Mouse (Mus musculus): ENCODE data around the gene Wnt2. TPM values are rescaled to one million over a fixed set of nuclear protein-coding genes. Genes with fewer than 3 reads are reported as not detected.

Gene Wnt2
- polyA plus RNA-seq, 2 experiments, result 4.3 to 6.8 TPM

DNA sequence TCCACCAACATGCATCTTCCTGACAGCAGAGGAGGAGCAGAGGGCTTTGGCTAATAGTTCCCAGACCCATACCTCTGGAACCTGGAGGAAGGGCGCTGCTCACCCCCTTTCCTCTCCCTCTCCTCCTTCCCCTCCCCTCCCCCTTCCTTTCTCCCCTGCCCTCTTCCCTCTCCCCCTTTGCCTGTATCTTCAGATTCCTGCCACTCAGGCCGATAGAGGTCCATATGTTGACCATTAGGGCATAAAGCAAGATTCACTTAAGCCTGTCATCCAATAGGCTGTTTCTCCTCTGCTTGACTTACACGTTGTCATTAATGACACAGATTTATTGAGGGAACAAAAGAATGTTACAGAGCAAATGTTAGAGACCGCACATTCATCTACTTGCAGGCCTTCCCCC, 31.9 kb downstream of the Wnt2 start:
- no peak overlapping the region for H3K4me2 ChIP-seq (replicated peaks; ENCODE audit: low read depth, low read length, severe bottlenecking)
- no peaks in the 10 kb centered on the region for H3K9me3 ChIP-seq (ENCODE audit: control insufficient read depth, low read length)
- no peak overlapping the region for H3K27ac ChIP-seq (replicated peaks; ENCODE audit: low read depth, low read length)
- no peaks in the 10 kb centered on the region for H3K27me3 ChIP-seq (ENCODE audit: control insufficient read depth, insufficient read depth, low read length)
- DNase-seq (ENCODE audit: low spot score) (no peak), ATAC-seq (ENCODE audit: low FRiP score, low read depth) (no peak)
- no peak for TF ChIP-seq POLR2A (IDR thresholded peaks at IDR 0.05; ENCODE audit: borderline replicate concordance, extremely low read depth, insufficient read depth, insufficient read length)
- H3K9ac ChIP-seq (ENCODE audit: low read depth, low read length, severe bottlenecking), result no peak overlapping the region
- WGBS, result 21% methylated on average over 4 of the region's 4 CpGs
- no peak overlapping the region for H3K4me3 ChIP-seq (replicated peaks; ENCODE audit: low read length)
- H3K4me1 ChIP-seq (ENCODE audit: control insufficient read depth, insufficient read depth, low read length), result no peaks in the 10 kb centered on the region
- H3K36me3 ChIP-seq (ENCODE audit: control insufficient read depth, insufficient read depth, low read length), result no peaks in the 10 kb centered on the region

DNA sequence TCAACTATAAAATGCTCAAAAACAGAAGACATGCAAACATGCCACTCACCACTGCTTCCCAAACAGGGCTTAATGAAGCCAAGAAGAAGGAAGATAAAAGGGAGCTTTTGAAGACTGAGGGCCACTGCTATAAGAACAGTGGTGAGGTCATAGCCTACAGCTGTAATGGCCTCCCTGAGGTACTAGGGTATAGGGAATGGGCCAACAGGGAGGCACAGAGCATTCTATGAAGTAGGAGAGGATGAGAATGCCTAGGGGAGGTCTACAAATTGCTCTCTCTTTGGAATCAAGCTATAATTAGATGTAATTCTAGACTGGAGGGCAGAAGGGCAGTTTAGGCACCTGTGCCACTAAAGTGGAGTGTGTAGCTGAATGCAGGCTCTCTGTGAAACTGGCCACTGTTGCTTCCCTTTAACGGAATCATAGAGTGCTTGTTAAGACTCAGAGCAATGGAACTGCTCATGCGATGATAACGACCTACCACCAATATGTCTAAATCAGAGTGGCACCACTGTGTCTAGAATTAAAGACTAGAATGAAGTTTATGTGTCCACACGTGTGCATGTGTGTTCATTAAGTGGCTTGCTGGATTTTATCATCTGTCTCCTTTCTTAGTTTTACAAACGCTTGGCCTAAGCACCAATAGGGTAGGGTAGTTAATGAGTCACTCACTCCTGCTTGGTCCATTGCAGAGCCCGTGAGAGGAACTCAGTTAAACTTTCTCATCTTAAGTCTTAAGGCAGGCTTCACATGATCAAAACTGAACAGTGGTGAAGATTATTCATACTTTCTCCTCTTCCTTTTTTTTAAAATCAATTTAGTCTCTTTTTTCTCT, 35.2 kb downstream of the Wnt2 start:
- no peak overlapping the region for H3K9ac ChIP-seq (ENCODE audit: low read depth, low read length, severe bottlenecking)
- DNase-seq (ENCODE audit: low spot score) (no peak), ATAC-seq (ENCODE audit: low FRiP score, low read depth) (no peak)
- no peak overlapping the region for H3K27ac ChIP-seq (replicated peaks; ENCODE audit: low read depth, low read length)
- H3K4me2 ChIP-seq (replicated peaks; ENCODE audit: low read depth, low read length, severe bottlenecking), result no peak overlapping the region
- no peaks in the 10 kb centered on the region for H3K36me3 ChIP-seq (ENCODE audit: control insufficient read depth, insufficient read depth, low read length)
- no peaks in the 10 kb centered on the region for H3K9me3 ChIP-seq (ENCODE audit: control insufficient read depth, low read length)
- no peak for TF ChIP-seq POLR2A (IDR thresholded peaks at IDR 0.05; ENCODE audit: borderline replicate concordance, extremely low read depth, insufficient read depth, insufficient read length)
- H3K4me1 ChIP-seq (ENCODE audit: control insufficient read depth, insufficient read depth, low read length), result no peaks in the 10 kb centered on the region
- H3K4me3 ChIP-seq (replicated peaks; ENCODE audit: low read length), result no peak overlapping the region
- no peaks in the 10 kb centered on the region for H3K27me3 ChIP-seq (ENCODE audit: control insufficient read depth, insufficient read depth, low read length)
- WGBS, result 42% methylated on average over 6 of the region's 6 CpGs

DNA sequence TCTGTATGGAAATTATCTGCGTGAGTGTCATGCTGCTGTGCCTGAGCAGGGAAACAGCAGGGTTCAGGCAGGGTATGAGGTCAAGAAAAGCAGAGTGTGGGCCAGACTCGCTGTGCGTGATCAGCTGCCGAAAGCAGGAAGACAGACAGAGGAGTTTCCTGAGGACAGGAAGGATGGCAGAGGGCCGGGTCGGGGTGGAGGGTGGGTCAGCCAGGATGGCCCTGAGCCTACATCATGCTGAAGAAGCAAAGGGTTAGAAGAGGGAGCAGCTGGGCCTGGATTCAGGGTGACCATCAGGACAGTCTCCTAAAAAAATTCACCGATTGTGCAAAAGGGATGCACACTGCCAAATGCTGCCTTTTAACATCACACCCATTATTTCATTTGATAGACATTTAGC, 38.8 kb downstream of the Wnt2 start:
- Histone ChIP-seq H3K27me3 (ENCODE audit: control insufficient read depth, insufficient read depth, low read length) (no peaks in the 10 kb centered on the region), H3K36me3 (ENCODE audit: control insufficient read depth, insufficient read depth, low read length) (no peaks in the 10 kb centered on the region), H3K9me3 (ENCODE audit: control insufficient read depth, low read length) (no peaks in the 10 kb centered on the region), H3K27ac (replicated peaks; ENCODE audit: low read depth, low read length) (no peak overlapping the region), H3K4me1 (ENCODE audit: control insufficient read depth, insufficient read depth, low read length) (no peaks in the 10 kb centered on the region), H3K4me3 (replicated peaks; ENCODE audit: low read length) (no peak overlapping the region), H3K4me2 (replicated peaks; ENCODE audit: low read depth, low read length, severe bottlenecking) (no peak overlapping the region), H3K9ac (ENCODE audit: low read depth, low read length, severe bottlenecking) (no peak overlapping the region)
- ATAC-seq (ENCODE audit: low FRiP score, low read depth) (no peak), DNase-seq (ENCODE audit: low spot score) (no peak)
- 77% methylated on average over 7 of the region's 7 CpGs for WGBS
- TF ChIP-seq POLR2A (IDR thresholded peaks at IDR 0.05; ENCODE audit: borderline replicate concordance, extremely low read depth, insufficient read depth, insufficient read length), result no peak

DNA sequence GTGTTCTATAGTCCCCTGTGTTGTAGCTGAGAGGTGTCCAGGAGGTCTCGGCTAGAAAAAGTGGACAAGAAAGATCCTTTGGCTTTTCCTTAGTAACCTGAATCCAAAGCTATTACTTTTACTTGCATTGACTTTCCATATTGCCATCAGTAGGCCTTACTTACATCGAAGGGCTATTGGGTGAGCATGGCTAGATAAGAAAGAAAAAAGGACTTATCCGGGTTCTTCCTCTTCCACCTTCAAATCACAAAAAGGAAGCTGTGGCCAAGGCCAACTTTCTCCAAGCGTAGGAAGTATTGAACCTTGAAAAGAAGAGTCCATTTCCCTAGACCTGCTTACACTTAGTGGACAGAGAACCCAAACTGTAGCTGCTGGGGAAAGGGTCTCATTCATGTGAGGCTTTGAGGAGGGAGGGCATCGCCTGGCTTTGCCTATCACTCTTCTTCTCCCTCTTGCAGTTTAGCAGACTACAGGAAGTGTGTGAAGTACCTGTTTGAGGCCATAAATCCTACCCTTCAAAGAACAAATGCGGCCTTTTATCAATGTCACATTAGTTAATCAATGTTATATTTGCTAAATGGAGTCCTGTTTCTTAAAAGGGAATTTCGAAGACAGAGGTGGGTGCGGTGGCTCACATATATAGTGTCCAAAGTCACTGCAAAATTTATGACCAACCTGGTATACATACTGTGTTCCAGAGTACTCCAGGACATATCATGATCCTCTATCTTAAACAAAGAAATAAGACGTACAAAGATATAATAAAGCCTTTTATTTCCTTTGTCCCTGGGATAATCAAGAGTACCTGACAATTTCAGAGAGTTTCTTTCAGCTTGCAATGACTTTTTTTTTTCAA, 40.0 kb downstream of the Wnt2 start:
- 91% methylated on average over 9 of the region's 9 CpGs for WGBS
- H3K27me3 ChIP-seq (ENCODE audit: control insufficient read depth, insufficient read depth, low read length), result no peaks in the 10 kb centered on the region
- H3K9me3 ChIP-seq (ENCODE audit: control insufficient read depth, low read length), result no peaks in the 10 kb centered on the region
- no peak overlapping the region for H3K4me2 ChIP-seq (replicated peaks; ENCODE audit: low read depth, low read length, severe bottlenecking)
- ATAC-seq (ENCODE audit: low FRiP score, low read depth), result no peak
- H3K9ac ChIP-seq (ENCODE audit: low read depth, low read length, severe bottlenecking), result no peak overlapping the region
- DNase-seq (ENCODE audit: low spot score), result no peak
- TF ChIP-seq POLR2A (IDR thresholded peaks at IDR 0.05; ENCODE audit: borderline replicate concordance, extremely low read depth, insufficient read depth, insufficient read length), result no peak
- no peaks in the 10 kb centered on the region for H3K36me3 ChIP-seq (ENCODE audit: control insufficient read depth, insufficient read depth, low read length)
- H3K4me3 ChIP-seq (replicated peaks; ENCODE audit: low read length), result no peak overlapping the region
- H3K27ac ChIP-seq (replicated peaks; ENCODE audit: low read depth, low read length), result no peak overlapping the region
- H3K4me1 ChIP-seq (ENCODE audit: control insufficient read depth, insufficient read depth, low read length), result no peaks in the 10 kb centered on the region

- ATAC-seq (ENCODE audit: low FRiP score, low read depth) (no peak), DNase-seq (ENCODE audit: low spot score) (no peak)
- WGBS, result 47% methylated on average over 1 of the region's 1 CpGs
- Histone ChIP-seq H3K9ac (ENCODE audit: low read depth, low read length, severe bottlenecking) (no peak overlapping the region), H3K4me2 (replicated peaks; ENCODE audit: low read depth, low read length, severe bottlenecking) (no peak overlapping the region), H3K9me3 (ENCODE audit: control insufficient read depth, low read length) (no peaks in the 10 kb centered on the region), H3K27ac (replicated peaks; ENCODE audit: low read depth, low read length) (no peak overlapping the region), H3K4me1 (ENCODE audit: control insufficient read depth, insufficient read depth, low read length) (no peaks in the 10 kb centered on the region), H3K27me3 (ENCODE audit: control insufficient read depth, insufficient read depth, low read length) (no peaks in the 10 kb centered on the region), H3K4me3 (replicated peaks; ENCODE audit: low read length) (no peak overlapping the region), H3K36me3 (ENCODE audit: control insufficient read depth, insufficient read depth, low read length) (no peaks in the 10 kb centered on the region)
- no peak for TF ChIP-seq POLR2A (IDR thresholded peaks at IDR 0.05; ENCODE audit: borderline replicate concordance, extremely low read depth, insufficient read depth, insufficient read length)
Measured at GRCm38 (mm10) chr6:17979361-17979760, 51.0 kb downstream of the Wnt2 start.

Measured in limb, embryonic 14.5 days (tissue).